Mouse (Mus musculus) intestine, embryonic 15.5 days (tissue): ENCODE measurements around the gene Zmym4. TPM values are rescaled to one million over a fixed set of nuclear protein-coding genes. Genes with fewer than 3 reads are reported as not detected.

Experiments
- ATAC-seq: fragments of 200-750 bp; cut with Nextera tagmentation; 2 replicates; pipeline ENCODE4 v1.8.0; 2017; ENCODE audit warnings: moderate TSS enrichment, moderate library complexity
- H3K27ac ChIP-seq: fragments of 300-500 bp; sonication (generic); 2 replicates; pipeline ENCODE4 v1.5.1; 2015; ENCODE audit warnings: mild to moderate bottlenecking, inconsistent platforms
- H3K27me3 ChIP-seq: fragments of 300-500 bp; sonication (generic); replicated peaks from 2 replicates; pipeline ENCODE4 v1.6.1; 2015; ENCODE audit warnings: inconsistent platforms
- H3K36me3 ChIP-seq: fragments of 300-500 bp; sonication (generic); 2 replicates; pipeline ENCODE4 v1.6.1; 2015; ENCODE audit warnings: inconsistent platforms
- H3K4me1 ChIP-seq: fragments of 300-500 bp; sonication (generic); replicated peaks from 2 replicates; pipeline ENCODE4 v1.6.1; 2015; ENCODE audit warnings: inconsistent platforms
- H3K4me2 ChIP-seq: fragments of 300-500 bp; sonication (generic); replicated peaks from 2 replicates; pipeline ENCODE4 v1.6.1; 2015; ENCODE audit warnings: mild to moderate bottlenecking, inconsistent platforms
- H3K4me3 ChIP-seq: fragments of 300-500 bp; sonication (generic); replicated peaks from 2 replicates; pipeline ENCODE4 v1.5.1; 2015; ENCODE audit warnings: inconsistent platforms
- H3K9ac ChIP-seq: fragments of 300-500 bp; sonication (generic); 2 replicates; pipeline ENCODE4 v1.6.1; 2015; ENCODE audit warnings: inconsistent platforms
- H3K9me3 ChIP-seq: fragments of 300-500 bp; sonication (generic); 2 replicates; pipeline ENCODE4 v1.6.1; 2016; ENCODE audit warnings: inconsistent platforms
- WGBS: fragments of 180-500 bp; shearing (Covaris S2); methylation state at CpG from one replicate; pipeline ENCODE4 v1.1.7; 2015; 5-methylcytosine and 5-hydroxymethylcytosine counted together
- polyA plus RNA-seq: library from polyadenylated mRNA; unstranded; fragments of >200 nt; fragmentation: Nextera tagmentation; extraction: Ambion mirVana; gene quantifications from 2 replicates; pipeline ENCODE4 v1.2.1, GENCODE M21; 2015

Gene Zmym4
- polyA plus RNA-seq, 1 experiment from 2014 or later: 15.1 TPM

- no peak overlapping the region for H3K4me2 ChIP-seq
- WGBS: 75% methylated on average over 4 of the region's 4 CpGs
Measured at GRCm38 (mm10) chr4:126845664-126846063, 122.3 kb downstream of the Zmym4 start.

GRCm38 (mm10) chr4:126842911-126843310 lies 125.0 kb downstream of the Zmym4 start:
- H3K4me2 ChIP-seq: no peak overlapping the region
- 49% methylated on average over 3 of the region's 3 CpGs for WGBS
- H3K27ac ChIP-seq: no peak overlapping the region
- H3K9me3 ChIP-seq: no peaks in the 10 kb centered on the region
- H3K4me1 ChIP-seq: no peaks in the 10 kb centered on the region
- no peak for ATAC-seq
- no peak overlapping the region for H3K9ac ChIP-seq
- H3K36me3 ChIP-seq: peaks cover 16% of the 10 kb centered on the region; the same call in 1 of the 2 replicates
- no peaks in the 10 kb centered on the region for H3K27me3 ChIP-seq
- H3K4me3 ChIP-seq: no peak overlapping the region

More at GRCm38 (mm10) chr4:126845664-126846063, 122.3 kb downstream of the Zmym4 start:
- H3K4me1 ChIP-seq: no peaks in the 10 kb centered on the region
- peaks cover 17% of the 10 kb centered on the region; the same call in 1 of the 2 replicates for H3K36me3 ChIP-seq
- no peak for ATAC-seq
- H3K9ac ChIP-seq: no peak overlapping the region
- H3K27ac ChIP-seq: no peak overlapping the region
- H3K27me3 ChIP-seq: no peaks in the 10 kb centered on the region
- H3K9me3 ChIP-seq: no peaks in the 10 kb centered on the region
- H3K4me3 ChIP-seq: no peak overlapping the region

GRCm38 (mm10) chr4:126840996-126841560 lies 126.9 kb downstream of the Zmym4 start:
- Histone ChIP-seq H3K4me2 (no peak overlapping the region), H3K9me3 (no peaks in the 10 kb centered on the region), H3K27me3 (no peaks in the 10 kb centered on the region), H3K36me3 (peaks cover 17% of the 10 kb centered on the region; the same call in 1 of the 2 replicates), H3K4me1 (no peaks in the 10 kb centered on the region), H3K27ac (no peak overlapping the region), H3K4me3 (no peak overlapping the region), H3K9ac (no peak overlapping the region)
- 93% methylated on average over 15 of the region's 15 CpGs for WGBS
- ATAC-seq: no peak

- Histone ChIP-seq H3K36me3 (peaks cover 17% of the 10 kb centered on the region), H3K4me3 (no peak overlapping the region), H3K9ac (no peak overlapping the region), H3K9me3 (no peaks in the 10 kb centered on the region), H3K4me2 (no peak overlapping the region), H3K27me3 (no peaks in the 10 kb centered on the region), H3K27ac (no peak overlapping the region), H3K4me1 (no peaks in the 10 kb centered on the region)
- ATAC-seq: peak; percentile 62
- WGBS: 11% methylated on average over 7 of the region's 7 CpGs
Measured at GRCm38 (mm10) chr4:126839873-126840272, 128.1 kb downstream of the Zmym4 start.

GRCm38 (mm10) chr4:126838799-126839198 lies 129.1 kb downstream of the Zmym4 start:
- no peak for ATAC-seq
- H3K9me3 ChIP-seq: no peaks in the 10 kb centered on the region
- H3K36me3 ChIP-seq: peaks cover 12% of the 10 kb centered on the region; the same call in 1 of the 2 replicates
- H3K27ac ChIP-seq: 0 out of 2 replicates have a peak overlapping the region, but pooled peaks have one; percentile 13
- H3K4me2 ChIP-seq: no peak overlapping the region
- no peaks in the 10 kb centered on the region for H3K27me3 ChIP-seq
- H3K4me1 ChIP-seq: no peaks in the 10 kb centered on the region
- 82% methylated on average over 7 of the region's 7 CpGs for WGBS
- H3K9ac ChIP-seq: no peak overlapping the region
- no peak overlapping the region for H3K4me3 ChIP-seq

- no peak for ATAC-seq
- no peaks in the 10 kb centered on the region for H3K27me3 ChIP-seq
- H3K27ac ChIP-seq: no peak overlapping the region
- no peak overlapping the region for H3K9ac ChIP-seq
- H3K4me3 ChIP-seq: no peak overlapping the region
- 98% methylated on average over 5 of the region's 5 CpGs for whole genome bisulfite sequencing
- H3K36me3 ChIP-seq: peaks cover 3% of the 10 kb centered on the region
- no peaks in the 10 kb centered on the region for H3K9me3 ChIP-seq
- no peaks in the 10 kb centered on the region for H3K4me1 ChIP-seq
- no peak overlapping the region for H3K4me2 ChIP-seq
Measured at GRCm38 (mm10) chr4:126831122-126831521, 136.8 kb downstream of the Zmym4 start.

GRCm38 (mm10) chr4:126823917-126824316 lies 144.0 kb downstream of the Zmym4 start:
- H3K27me3 ChIP-seq: no peaks in the 10 kb centered on the region
- 90% methylated on average over 5 of the region's 5 CpGs for WGBS
- peaks cover 10% of the 10 kb centered on the region; the same call in 1 of the 2 replicates for H3K36me3 ChIP-seq
- H3K4me2 ChIP-seq: no peak overlapping the region
- H3K9me3 ChIP-seq: no peaks in the 10 kb centered on the region
- no peak overlapping the region for H3K9ac ChIP-seq
- no peak overlapping the region for H3K4me3 ChIP-seq
- H3K27ac ChIP-seq: no peak overlapping the region
- no peak for ATAC-seq
- no peaks in the 10 kb centered on the region for H3K4me1 ChIP-seq

- no peak for ATAC-seq
- peaks cover 10% of the 10 kb centered on the region; the same call in 1 of the 2 replicates for H3K36me3 ChIP-seq
- H3K4me1 ChIP-seq: no peaks in the 10 kb centered on the region
- H3K27me3 ChIP-seq: no peaks in the 10 kb centered on the region
- H3K9ac ChIP-seq: no peak overlapping the region
- H3K9me3 ChIP-seq: no peaks in the 10 kb centered on the region
- H3K4me2 ChIP-seq: no peak overlapping the region
- no peak overlapping the region for H3K27ac ChIP-seq
- WGBS: 73% methylated on average over 9 of the region's 9 CpGs
- no peak overlapping the region for H3K4me3 ChIP-seq
Measured at GRCm38 (mm10) chr4:126822891-126823882, 144.7 kb downstream of the Zmym4 start.

- no peaks in the 10 kb centered on the region for H3K27me3 ChIP-seq
- no peak overlapping the region for H3K27ac ChIP-seq
- H3K9me3 ChIP-seq: no peaks in the 10 kb centered on the region
- no peak overlapping the region for H3K9ac ChIP-seq
- H3K36me3 ChIP-seq: 0 out of 2 replicates have a peak, but pooled peaks cover 3% of the 10 kb centered on the region
- no peaks in the 10 kb centered on the region for H3K4me1 ChIP-seq
- no peak overlapping the region for H3K4me2 ChIP-seq
- 70% methylated on average over 5 of the region's 5 CpGs for WGBS
- no peak for ATAC-seq
- H3K4me3 ChIP-seq: no peak overlapping the region
Measured at GRCm38 (mm10) chr4:126814854-126815253, 153.1 kb downstream of the Zmym4 start.

- Histone ChIP-seq H3K4me1 (no peaks in the 10 kb centered on the region), H3K4me2 (no peak overlapping the region), H3K4me3 (no peak overlapping the region), H3K27ac (no peak overlapping the region), H3K36me3 (0 out of 2 replicates have a peak, but pooled peaks cover 3% of the 10 kb centered on the region), H3K9me3 (no peaks in the 10 kb centered on the region), H3K9ac (no peak overlapping the region), H3K27me3 (no peaks in the 10 kb centered on the region)
- no peak for ATAC-seq
- 64% methylated on average over 5 of the region's 5 CpGs for WGBS
Measured at GRCm38 (mm10) chr4:126813212-126813611, 154.7 kb downstream of the Zmym4 start.
